Mouse (Mus musculus) telencephalon, adult 2 months (tissue): ENCODE results near the gene Rgcc.

ENCODE experiments used
- DNase-seq: peaks from one replicate; pipeline ENCODE4 v3.0.0-alpha.2; 2011; ENCODE audit warnings: low read depth, low spot score

Gene Rgcc

DNA sequence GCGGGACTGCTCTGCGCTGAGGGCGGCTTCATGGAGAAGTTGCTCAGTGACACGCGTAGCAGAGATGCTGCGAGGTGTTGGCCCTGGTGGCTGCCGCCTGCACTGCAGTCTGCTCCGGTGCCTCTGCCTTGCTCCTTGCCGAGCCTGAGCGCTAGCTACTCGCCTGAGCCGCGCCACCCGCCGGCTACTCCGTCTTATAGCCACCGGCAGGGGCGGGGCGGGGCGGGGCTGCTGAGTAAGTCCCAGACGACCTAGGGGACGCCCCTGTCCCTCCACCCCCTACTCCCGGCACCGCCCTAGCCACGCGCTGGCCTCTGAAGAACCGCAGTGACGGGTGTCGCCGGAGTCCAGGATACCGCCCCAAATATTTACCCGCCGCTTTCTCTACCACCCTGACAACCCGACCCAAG lies at the start of gene Rgcc:
Rgcc (minus strand) TSS at position 180 of the 410 bp plus-strand sequence.
- DNase-seq: peak; percentile 72

DNA sequence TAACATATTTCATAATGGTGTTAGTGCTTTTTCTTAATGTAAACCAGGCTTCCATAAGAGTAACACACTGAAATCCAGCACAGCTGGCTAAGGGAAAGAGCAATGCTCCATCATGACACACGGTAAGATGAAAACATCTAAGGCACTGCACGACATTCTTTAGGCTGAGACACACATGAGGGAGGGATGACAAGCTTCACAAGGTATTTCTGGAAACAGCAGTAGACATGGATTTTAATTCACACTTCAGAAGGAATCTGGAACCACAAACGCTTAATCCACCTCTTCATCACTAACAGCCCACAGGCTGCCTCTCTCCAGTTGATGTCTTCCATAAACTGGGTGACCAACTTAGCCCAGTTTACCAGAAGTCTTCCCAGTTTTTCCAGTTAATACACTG lies 44.9 kb upstream of the Rgcc start:
- peak; percentile 61 for DNase-seq

DNA sequence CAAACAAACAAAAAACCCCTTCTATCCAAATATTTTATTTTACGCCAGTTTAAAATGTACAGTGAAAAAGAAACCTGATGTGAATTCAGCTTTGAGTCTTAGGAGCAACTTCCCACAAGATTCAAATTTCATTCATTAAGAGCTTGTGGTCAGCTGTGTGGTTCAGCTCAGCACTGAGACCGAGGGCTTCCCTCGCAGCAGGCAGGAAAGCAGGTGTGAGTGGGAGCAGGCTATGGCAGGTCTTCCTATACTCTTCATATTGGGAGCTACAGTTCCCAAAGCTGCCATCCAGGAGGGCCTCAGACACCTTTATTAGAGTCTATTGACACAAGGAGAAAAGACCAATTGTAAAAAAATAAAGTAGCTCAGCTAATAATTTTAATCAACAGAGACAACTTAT lies 34.2 kb upstream of the Rgcc start:
- no peak for DNase-seq

- DNase-seq: no peak
These were observed 30.5 kb upstream of the Rgcc start for GRCm38 (mm10) chr14:79331936-79332335.

GRCm38 (mm10) chr14:79330944-79331561 lies 29.6 kb upstream of the Rgcc start:
- no peak for DNase-seq

DNA sequence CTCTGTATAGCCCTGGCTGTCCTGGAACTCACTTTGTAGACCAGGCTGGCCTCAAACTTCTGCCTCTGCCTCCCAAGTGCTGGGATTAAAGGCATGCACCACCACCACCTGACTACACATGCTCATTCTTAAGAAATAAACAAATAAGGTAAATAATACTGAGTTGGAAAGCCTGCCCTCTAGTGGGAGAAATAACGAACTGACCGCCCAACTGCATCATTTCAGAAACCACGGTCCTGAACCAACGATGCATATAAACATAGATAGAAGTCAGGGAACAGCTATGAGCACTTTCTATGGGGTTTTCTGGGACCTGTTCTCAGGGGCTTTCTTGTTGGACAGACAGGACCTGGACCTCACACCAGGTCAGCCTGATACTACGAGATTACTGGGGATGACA lies 25.6 kb upstream of the Rgcc start:
- DNase-seq: no peak

DNA sequence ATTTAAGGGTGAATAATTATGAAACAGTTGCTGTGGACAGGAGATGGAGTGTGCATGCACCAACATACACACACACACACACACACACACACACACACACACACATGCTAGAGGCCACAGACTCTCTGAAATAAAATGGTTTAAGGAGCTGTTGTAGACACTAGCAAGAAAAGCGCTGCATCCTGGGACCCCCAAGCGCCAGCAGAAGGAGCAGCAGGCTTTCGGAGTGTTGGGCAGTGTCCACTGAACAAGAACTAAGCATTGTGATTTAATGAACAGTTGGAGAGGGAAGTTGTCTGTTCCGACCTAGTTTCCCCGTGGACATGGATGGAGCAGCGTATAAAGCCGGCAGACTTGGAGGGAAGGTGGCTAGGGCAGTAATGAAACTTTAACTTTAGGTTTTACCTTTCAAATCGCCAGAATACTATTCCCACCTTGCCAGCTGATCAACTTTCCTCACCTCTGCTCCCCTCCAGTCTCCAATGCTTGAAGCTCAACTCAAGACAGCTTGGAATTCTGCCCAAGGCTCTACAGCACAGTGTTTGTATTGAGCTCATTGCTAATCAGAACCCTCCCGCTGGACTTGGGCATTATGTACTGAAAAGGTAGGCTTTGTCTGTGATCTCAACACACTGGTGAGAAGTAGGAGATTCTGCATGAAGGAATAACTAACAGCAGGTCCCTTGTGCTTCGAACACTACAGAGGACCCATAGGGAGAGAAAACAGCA lies 22.8 kb upstream of the Rgcc start:
- no peak for DNase-seq

DNA sequence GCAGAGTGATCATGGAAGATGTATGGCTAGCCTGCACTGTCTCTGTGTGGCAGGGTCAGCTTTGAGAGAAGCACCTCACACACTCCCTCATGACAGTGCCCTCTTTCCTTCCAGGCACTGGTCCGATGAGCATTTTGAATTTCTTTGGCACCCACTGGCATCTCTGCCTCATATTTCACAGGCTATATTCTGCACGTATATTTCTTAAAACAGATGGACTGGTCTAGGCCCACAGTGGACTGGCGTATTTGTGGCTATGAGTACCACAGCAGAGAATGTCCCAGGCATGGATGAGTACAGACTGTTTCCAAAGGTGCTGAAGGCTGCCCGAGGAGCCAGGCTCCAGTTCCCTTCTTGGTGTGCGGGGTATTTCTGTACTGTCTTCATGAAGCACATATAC lies 20.4 kb upstream of the Rgcc start:
- DNase-seq: no peak

DNA sequence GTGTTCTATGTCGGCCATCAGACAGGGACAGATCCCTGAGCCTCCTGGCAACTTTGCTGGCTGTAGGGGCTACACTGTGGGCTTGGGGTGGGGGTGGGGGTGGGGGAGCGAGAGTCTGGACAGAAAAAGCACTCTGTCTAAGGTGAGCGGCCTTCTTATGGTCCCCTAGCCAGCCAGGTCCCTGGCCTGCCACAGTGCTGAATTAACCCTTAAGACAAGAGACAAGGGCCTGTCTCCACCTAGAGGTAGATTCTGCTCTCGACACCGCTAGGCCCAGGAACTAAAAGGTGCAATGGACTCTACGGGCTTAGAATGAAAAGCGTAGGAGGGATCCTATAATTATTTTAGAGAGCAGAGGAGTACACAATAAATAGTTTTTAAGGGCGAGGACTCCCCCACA lies 19.7 kb upstream of the Rgcc start:
- DNase-seq: no peak

- DNase-seq: no peak
These were observed 16.2 kb upstream of the Rgcc start for GRCm38 (mm10) chr14:79317602-79318001.

DNA sequence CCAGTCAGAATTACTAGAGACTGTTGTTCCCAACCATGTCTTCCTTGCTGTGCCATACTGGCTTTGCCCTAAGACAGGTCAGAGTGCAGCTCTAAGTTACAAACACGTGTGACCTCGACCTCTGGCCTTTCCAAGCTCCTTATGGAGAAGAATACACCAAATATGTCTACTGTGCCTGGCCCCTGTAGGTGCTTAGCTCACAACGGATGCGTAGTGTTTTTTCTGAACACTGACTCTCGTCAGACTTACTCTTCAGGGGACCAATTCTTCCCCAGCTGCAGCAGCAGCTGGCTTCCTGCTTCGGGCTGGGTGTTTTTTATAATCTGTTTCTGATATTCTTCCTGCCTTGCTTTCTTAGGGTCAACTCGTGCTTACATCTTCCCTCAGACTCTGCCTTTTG lies 14.4 kb upstream of the Rgcc start:
- no peak for DNase-seq

- no peak for DNase-seq
These were observed 13.0 kb upstream of the Rgcc start for GRCm38 (mm10) chr14:79314245-79315010.

DNA sequence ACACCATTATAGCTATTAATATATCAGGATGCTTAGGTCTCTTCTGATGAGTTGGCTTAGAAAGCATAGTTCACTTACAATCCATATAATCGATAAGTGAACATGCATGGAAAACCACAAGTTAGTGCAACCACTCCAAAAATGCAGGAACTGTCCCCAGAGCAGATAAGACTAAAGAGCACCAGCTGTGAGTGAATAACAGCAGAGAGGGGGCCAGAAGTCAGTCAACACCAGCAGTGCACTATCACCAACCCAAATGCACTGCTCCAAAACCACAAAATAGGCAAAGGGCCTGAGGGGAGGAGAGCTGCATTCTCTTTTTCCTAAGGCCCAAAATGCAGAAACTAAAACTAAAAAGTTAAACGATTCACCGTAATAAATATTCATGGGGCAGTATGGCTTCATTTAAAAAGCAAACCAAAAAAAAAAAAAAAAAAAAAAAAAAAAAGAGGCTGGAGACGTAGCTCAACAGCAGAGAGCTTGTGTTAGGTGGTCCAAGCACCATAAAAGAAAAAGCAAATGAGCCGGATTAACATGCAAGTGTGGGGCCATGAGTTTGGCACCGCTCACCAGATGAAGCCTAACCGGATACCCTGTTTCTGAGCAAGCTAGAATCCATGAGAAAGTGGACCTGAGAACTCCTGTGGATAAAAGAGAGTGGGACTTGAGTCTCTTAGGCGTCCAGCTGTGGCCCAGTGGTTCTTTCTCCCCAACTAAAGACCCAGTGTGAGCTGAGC lies 12.2 kb upstream of the Rgcc start:
- DNase-seq: no peak

DNA sequence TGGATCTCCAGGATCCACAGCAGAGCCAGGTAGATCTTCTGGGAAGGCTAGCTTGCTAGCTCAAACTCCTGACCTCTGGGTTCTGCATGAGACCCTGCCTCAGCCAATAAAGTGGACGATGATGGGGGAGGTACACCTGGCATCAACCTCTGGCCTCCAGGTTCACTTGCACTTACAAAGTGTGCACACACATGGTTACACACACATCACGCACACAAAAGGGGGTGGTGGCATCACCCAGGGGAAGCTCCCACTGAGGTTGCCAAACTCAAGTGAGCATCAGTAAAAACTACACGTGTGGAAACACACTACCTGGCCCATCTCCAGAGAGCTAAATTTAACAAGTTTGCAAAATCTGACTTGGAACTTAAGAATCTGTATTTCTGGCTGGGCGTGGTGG lies 11.3 kb upstream of the Rgcc start:
- no peak for DNase-seq

DNA sequence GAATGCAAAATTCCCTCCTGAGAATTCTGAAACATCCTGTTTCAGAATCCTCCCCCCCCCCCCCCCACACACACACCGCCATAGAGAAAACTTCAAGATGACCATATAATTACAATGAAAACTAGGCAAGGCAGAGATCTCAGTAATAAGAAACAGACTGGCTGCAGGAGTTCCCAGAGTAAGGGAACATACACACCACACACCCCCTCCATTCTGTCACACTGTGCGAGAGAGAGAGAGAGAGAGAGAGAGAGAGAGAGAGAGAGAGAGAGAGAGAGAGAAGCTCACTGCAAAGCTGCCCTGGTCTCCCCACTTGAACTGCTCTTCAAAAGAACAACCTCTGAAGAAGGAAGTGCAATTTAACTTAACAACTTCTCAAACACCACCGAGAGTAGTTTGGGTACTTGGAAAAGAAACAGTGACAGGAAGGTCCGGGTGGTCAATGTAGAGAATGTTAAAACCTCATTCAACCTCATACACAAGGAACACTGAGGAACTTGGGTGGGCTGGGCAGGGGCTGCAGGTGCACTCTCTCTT lies 10.5 kb upstream of the Rgcc start:
- no peak for DNase-seq

- no peak for DNase-seq
These were observed 7.7 kb upstream of the Rgcc start for GRCm38 (mm10) chr14:79309115-79309514.

GRCm38 (mm10) chr14:79308364-79308763 lies 6.9 kb upstream of the Rgcc start:
- DNase-seq: no peak

GRCm38 (mm10) chr14:79307908-79308307 lies 6.5 kb upstream of the Rgcc start:
- no peak for DNase-seq

GRCm38 (mm10) chr14:79307138-79307537 lies 5.7 kb upstream of the Rgcc start:
- DNase-seq: no peak

DNA sequence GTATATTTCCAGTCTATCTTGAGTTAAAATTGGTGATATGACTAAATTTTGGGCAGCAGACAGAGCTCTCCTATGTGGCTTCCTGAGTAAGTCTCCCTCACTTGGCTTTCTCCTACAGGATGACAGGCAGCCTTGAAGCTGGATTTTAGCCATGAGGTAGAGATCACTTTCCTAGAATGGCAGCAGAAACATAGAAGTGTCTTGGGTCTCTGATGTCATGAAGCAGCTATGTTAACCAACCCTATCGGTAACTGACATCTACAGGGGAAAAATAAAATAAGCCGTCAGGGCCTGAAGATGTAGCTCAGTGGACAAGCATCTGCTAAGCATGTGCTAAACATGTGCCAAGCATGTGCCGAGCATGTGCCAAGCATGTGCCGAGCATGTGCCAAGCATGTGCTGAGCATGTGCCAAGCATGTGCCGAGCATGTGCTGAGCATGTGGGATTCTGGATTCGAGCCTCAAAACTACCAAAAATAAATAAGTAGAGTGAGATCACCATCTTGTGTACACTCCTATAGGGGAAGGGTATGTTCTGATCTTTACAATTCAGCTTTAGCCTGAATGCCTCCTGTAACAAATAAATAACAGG lies 3.5 kb upstream of the Rgcc start:
- no peak for DNase-seq

DNA sequence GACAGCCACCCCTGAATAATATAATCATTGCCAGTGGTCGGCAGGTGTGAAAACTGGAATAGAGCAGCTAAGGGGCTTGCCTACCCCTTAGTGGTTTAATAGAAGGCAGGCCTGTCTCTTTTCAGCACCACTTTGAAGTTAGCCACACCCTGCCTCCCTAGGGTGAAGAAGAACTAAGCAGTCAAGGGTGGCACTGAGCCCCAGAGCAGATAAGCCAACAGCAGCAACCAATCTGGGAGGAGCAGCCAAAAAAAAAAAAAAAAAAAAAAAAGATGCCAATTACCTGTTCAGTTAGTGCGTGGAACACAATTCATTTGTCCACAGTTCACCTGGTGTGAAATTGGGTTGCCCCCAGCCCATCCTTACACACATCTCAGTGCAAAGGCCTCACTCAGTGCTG lies 1.7 kb upstream of the Rgcc start:
- no peak for DNase-seq
